Mouse (Mus musculus): ENCODE data around the gene Nkain4.

The Nkain4 gene

DNA sequence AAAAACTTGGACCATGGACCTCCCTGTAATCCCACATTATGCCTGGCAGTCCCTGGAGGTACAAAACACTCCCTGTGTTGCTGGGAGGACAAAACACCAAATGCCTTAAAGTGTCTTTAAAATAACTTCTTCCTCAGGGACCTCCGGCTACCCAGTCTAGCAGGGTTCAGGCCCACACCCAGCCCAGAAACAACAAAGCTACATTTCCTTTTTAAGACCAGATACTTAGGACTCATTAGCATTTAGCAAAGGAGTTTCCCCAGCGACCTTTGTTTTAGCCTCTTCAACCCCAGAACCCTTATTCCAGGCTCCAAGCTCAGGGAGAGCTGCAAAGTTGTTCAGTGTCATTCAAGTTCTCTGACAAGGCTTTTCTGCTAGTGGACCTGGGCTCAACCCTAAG is 861 bp downstream of the Nkain4 start:
- intact Hi-C loops (cut with DNase I), result no loop called here

DNA sequence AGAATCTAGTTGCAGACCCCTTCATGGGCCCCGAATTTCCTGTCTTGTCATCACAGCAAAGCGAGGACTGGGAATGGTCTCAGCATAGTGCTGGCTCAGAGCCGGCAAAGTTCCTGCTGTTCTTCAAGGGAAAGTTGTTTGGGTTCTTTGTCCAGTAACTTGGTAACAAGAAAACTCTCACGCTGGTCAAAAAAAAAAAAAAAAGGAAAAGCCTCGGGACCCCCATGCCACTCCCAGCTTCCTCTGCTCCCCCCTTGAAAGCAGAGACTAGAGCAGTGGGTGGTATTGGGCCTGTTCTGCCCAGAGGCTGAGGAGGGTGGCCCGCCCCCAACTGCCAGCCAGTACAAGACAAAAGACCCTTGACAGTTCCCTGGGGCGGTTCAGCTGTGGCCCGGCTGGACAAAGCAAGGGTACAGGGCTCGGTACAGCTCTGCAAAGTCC is 1.7 kb downstream of the Nkain4 start:
- intact Hi-C loops (cut with DNase I), result no loop called here

GRCm38 (mm10) chr2:180949947-180950346 is 4.6 kb downstream of the Nkain4 start:
- intact Hi-C loops (cut with DNase I), result no loop called here

- intact Hi-C loops (cut with DNase I), result no loop called here
These were observed 12.6 kb downstream of the Nkain4 start for GRCm38 (mm10) chr2:180941869-180942268.

- intact Hi-C loops (cut with DNase I), result no loop called here
These were observed 14.3 kb downstream of the Nkain4 start for GRCm38 (mm10) chr2:180940187-180940586.

DNA sequence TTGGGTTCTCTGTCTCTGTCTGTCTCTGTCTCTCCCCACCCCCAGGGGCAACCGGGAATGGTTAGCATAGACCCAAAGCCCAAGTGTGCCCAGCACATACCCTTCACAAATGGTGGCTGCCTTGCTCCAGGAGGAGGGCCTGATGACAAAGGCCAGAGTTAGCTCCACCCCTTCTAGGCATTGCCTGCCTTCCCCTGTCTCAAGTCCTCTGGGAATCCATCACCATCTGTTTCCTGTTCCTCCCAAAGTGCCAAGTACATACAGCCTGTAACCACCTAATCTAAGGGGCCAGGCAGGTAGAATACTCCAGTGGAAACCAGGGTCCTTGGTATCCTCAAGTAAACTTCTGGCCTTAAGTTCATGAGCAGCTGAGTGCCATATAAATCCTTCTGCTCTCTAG is 22.1 kb downstream of the Nkain4 start:
- intact Hi-C loops (cut with DNase I), result no loop called here

DNA sequence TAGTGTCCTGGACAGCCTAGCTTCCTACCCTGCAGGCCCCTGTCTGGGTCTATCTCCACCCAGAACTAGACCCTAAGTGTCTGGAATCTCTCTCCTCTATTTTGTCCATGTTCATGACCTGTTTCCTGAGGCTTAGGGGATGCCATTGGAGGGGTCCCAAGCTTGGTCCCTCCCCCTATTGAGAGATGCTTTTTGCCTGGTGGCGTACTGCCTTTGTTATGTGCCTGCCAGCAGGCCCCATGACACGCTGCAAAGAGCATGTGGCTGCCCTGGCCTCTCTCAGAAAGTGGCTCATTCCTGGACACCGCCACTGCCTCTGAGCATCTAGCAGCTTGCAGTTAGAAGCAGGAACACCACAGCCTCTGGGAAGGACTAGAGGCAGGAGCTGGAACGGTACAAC is 25.8 kb downstream of the Nkain4 start, which contains the start of gene Birc7:
TSS of gene Birc7 (plus strand) at position 301 of the 400 bp plus-strand sequence.
- intact Hi-C loops (cut with DNase I), result loop anchor here (5.0 kb wide), 1 partner anchor 144 kb away; no protein-coding TSS in a partner anchor

- intact Hi-C loops (cut with DNase I), result loop anchor here (1.0 to 5.0 kb wide), 2 partner anchors 37 to 147 kb away; no protein-coding TSS in a partner anchor
These were observed 29.3 kb downstream of the Nkain4 start for GRCm38 (mm10) chr2:180925176-180925575.

GRCm38 (mm10) chr2:180922739-180923138 is 31.8 kb downstream of the Nkain4 start:
- intact Hi-C loops (cut with DNase I), result no loop called here

- intact Hi-C loops (cut with DNase I), result no loop called here
These were observed 33.6 kb downstream of the Nkain4 start, which contains the start of gene Ythdf1 for GRCm38 (mm10) chr2:180920810-180921400. TSS of gene Ythdf1 (minus strand) at chr2:180920949.

GRCm38 (mm10) chr2:180919913-180920809 is 34.3 kb downstream of the Nkain4 start:
- intact Hi-C loops (cut with DNase I), result no loop called here

DNA sequence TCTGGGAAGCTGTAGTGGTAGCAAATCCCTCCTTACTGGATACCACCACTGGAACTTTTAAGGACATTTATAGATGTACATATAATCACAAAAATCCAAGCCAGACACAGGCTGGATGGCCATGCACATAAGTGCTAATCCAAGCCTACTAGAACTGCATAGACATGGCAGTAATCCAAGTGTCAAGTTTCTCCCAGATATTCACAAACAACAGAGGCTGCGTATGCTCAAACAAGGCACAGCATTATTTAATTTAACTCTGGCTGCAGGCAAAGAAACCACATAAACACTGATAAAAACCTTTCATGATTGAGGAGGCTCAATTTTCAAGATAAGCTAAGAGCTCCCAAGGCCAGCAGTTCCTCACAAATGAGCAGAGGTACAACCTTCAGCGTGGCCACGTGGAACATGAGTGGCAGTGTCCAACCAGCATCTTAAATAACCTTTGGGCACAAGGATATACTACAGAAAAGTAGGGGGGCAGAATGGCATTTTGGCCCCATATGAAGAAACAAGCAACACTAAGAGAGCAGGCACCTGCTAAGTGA is 38.5 kb downstream of the Nkain4 start:
- intact Hi-C loops (cut with DNase I), result no loop called here

DNA sequence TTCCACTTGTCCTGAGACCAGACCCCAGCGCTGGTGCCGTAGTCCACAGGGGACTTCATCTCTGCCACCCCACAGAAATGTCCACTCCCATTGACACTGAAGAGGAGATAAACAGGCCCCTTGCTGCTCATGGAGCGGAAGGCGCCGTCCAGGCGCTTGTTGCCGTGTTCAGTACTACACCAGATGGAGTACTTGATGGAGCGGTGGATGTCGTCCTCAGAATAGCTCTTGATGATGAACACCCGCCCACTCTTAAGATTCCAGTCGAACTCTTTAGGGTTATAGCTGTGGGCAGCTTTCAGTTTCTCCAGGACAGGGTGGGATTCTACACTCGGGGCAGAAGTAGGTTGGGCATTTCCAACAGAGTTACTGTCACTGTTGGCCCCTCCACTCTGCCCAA is 43.6 kb downstream of the Nkain4 start:
- intact Hi-C loops (cut with DNase I), result no loop called here

- intact Hi-C loops (cut with DNase I), result no loop called here
These were observed 48.8 kb downstream of the Nkain4 start for GRCm38 (mm10) chr2:180905556-180906221.

DNA sequence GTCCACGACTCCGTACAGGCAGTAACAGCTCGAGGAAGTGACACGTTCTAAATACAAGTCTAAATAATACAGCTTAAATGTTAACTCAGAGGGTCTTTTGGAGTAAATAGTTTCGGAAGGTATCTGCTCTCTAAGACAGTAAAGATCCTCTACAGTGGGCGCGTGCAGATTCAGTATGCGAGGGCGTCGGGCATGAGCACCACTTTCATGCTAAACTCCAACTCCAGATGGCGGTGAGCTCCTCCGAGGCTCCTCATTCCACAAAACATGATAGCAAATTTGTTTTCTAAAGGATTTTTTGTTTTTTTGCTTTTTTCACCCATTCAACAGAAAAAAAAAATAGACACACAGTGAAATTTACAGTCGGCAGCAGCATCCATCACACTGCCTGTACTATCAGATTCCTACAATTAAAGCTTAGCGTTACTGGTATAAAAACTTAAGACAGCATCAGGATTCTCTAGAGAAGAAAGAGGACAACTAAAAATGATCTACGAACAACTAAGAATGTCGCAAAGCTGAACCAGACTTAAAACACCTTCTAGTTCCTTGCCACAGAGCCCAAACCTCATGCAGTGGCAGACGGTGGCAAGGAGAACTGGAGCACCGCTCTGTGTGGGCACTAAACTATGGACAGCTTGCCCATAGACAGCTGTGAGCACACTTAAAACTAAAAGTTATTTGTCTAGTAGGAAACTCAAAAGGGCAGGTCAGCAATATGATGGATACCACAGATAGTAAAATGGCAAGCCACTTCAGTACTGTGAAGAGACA is 49.9 kb downstream of the Nkain4 start:
- intact Hi-C loops (cut with DNase I), result no loop called here

GRCm38 (mm10) chr2:180902086-180902485 is 52.4 kb downstream of the Nkain4 start:
- intact Hi-C loops (cut with DNase I), result no loop called here

GRCm38 (mm10) chr2:180897857-180898256 is 56.6 kb downstream of the Nkain4 start:
- intact Hi-C loops (cut with DNase I), result no loop called here

DNA sequence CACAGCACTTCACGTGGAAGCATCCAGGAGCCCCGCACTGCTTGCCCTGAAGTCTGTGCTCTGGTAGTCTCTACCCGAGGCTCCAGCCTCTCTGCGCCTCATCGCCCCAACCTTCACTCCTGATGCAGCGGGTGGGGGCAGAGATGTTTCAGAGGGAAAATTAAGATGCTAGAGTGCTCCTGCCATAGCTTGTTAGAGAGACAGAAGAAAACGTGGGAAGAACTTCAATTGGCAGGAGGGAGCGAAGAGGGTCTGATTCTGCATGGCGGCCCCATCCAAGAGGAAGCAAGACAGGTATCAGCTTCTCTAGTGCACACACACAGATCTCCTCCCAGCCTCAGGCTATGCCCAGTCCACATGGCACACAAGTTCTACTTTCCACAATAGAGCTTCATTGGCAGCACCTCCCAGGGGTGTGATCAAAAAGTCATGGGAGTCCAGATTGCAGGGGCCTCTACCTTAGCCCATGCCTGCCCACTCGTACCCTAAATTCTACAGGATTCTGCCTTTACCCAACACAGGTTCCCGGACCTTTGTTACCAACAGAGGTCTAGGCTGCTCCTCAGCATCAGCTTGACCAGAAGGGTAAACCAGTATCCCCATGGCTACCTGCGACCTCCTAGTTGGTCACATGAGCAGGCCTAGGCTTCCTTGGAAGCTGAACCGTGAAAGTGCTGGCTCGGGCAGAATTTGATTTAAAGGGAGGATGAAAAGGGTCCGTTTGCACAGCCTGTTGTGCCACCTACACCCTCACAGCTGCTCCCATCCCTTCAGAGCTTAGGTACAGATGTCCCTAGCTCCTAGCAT is 57.5 kb downstream of the Nkain4 start:
- intact Hi-C loops (cut with DNase I), result no loop called here

DNA sequence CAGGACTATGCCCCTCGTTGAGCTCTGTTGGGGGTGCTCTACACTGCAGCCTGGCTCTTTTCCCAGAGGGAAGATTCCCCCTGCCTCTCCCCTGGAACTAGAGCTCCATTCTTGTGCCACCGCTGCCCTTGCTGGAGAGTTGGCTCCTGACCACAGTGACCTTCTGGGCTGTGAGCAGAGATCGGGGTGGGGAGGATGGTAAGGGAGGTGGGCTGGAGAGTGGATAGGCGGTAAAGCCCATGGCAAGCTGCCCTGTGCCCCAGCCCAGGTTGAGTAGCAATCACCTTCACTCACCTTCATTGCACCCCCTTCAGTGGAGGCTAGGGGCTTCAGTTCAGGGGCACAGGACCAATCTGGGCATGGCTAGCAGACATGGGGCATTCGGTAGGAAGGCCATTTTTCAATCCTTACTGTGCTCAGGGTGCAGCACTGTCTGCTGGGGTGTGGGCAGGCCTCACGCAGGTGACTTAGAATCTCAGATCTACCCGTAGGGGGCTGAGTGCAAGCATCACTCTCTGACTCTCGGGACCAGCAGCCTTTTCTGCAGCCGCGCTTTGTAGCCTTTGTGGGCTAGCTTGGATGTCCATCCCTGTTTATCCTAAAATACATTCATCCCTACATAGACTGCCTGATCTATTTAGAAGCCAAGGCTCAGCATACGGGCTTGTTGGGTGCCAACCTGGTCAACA is 58.5 kb downstream of the Nkain4 start:
- intact Hi-C loops (cut with DNase I), result no loop called here

Measured in adrenal gland (tissue).